In the genomic region with DNA sequence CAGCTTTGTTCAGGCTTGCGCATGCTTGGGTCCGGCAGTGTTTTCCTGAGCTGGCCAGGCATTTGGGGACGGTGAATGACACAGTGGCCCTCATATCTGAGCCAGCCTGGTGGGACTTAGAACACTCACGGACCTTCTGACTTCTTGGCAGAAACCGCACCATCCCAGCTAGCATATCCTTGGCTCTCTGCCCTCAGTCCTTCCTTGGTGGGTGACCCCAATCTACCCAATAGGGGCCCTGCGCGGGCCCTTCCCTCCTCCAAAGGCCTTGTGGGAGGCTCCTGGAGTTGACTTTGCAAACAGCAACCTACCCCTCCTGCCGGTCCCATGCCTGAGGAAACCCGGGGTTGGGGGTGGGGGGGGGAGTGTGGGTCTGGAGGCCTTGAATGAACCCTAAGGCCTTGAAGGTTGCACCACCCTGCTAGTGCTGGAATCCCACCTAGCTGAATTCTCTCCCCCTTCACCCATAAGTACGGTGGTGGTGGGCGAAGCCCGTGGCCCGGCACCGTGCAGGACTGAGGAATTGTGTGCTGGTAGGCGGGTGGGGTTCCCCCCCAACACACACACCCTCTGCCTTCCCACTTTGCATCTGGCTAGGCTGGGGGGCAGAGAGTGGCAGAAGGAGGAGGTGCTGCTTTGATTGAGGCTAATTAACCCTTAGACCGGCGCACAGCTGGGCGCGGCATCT, we compare ENCODE assay signal across 10 mouse cellular contexts. TPM values are rescaled to one million over a fixed set of nuclear protein-coding genes. Genes with fewer than 3 reads are reported as not detected.
DNase-seq lines count a peak whose midpoint lies in the region; ATAC-seq lines count a peak whose summit lies in the region.
"Had no signal": no experiment of that assay in that cellular context is flagged by ENCODE, and none has a peak within 500 bp of the region (broad histone marks: within the 10 kb centered on the region; RNA-seq: fewer than 3 reads in every experiment).

No protein-coding gene starts in this region.

- peaks cover 9% of the 10 kb centered on the region; the same call in 1 of the 2 replicates for H3K4me1 ChIP-seq in kidney, embryonic 14.5 days (ENCODE audit: control insufficient read depth, insufficient read depth, low read length)
- H3K4me1 ChIP-seq in forebrain, embryonic 13.5 days = peaks cover 10% of the 10 kb centered on the region
- H3K4me1 ChIP-seq in limb, embryonic 11.5 days (ENCODE audit: control insufficient read depth, insufficient read depth, low read length) = peaks cover 22% of the 10 kb centered on the region
- peaks cover 9% of the 10 kb centered on the region for H3K4me1 ChIP-seq in stomach, embryonic 14.5 days (ENCODE audit: control insufficient read depth, insufficient read depth, low read length)

- no peaks in the 10 kb centered on the region for H3K9me3 ChIP-seq in kidney, embryonic 14.5 days (ENCODE audit: control insufficient read depth, low read length)
- H3K9me3 ChIP-seq in forebrain, embryonic 13.5 days (replicated peaks) = no peaks in the 10 kb centered on the region
- no peaks in the 10 kb centered on the region for H3K9me3 ChIP-seq in limb, embryonic 11.5 days (ENCODE audit: control insufficient read depth, low read length)
- no peaks in the 10 kb centered on the region for H3K9me3 ChIP-seq in stomach, embryonic 14.5 days (ENCODE audit: control insufficient read depth, low read depth, low read length)
- H3K9me3 ChIP-seq: heart, embryonic 13.5 days had no signal

- no peak overlapping the region for H3K4me2 ChIP-seq in kidney, embryonic 14.5 days (replicated peaks; ENCODE audit: low read depth, low read length)
- peak overlapping the region; percentile 33; the same call in 1 of the 2 replicates for H3K4me2 ChIP-seq in forebrain, embryonic 13.5 days
- no peak overlapping the region; the same call in 1 of the 2 replicates for H3K4me2 ChIP-seq in limb, embryonic 11.5 days (ENCODE audit: low read depth, severe bottlenecking)
- H3K4me2 ChIP-seq in stomach, embryonic 14.5 days (replicated peaks; ENCODE audit: low read depth, low read length) = no peak overlapping the region
- H3K4me2 ChIP-seq: heart, embryonic 13.5 days had no signal

- H3K36me3 ChIP-seq in kidney, embryonic 14.5 days (ENCODE audit: control insufficient read depth, insufficient read depth, low read length) = no peaks in the 10 kb centered on the region
- H3K36me3 ChIP-seq in forebrain, embryonic 13.5 days (ENCODE audit: poor library complexity, severe bottlenecking) = no peaks in the 10 kb centered on the region
- H3K36me3 ChIP-seq in limb, embryonic 11.5 days (ENCODE audit: control insufficient read depth, insufficient read depth, low read length) = no peaks in the 10 kb centered on the region
- no peaks in the 10 kb centered on the region for H3K36me3 ChIP-seq in stomach, embryonic 14.5 days (ENCODE audit: control insufficient read depth, insufficient read depth, low read length)
- H3K36me3 ChIP-seq: heart, embryonic 13.5 days had no signal

- no peak overlapping the region for H3K4me3 ChIP-seq in kidney, embryonic 14.5 days (ENCODE audit: low read length)
- no peak overlapping the region for H3K4me3 ChIP-seq in forebrain, embryonic 13.5 days
- no peak overlapping the region for H3K4me3 ChIP-seq in limb, embryonic 11.5 days (ENCODE audit: low read depth, low read length)
- H3K4me3 ChIP-seq in stomach, embryonic 14.5 days (ENCODE audit: low read depth, low read length) = no peak overlapping the region
- H3K4me3 ChIP-seq: heart, embryonic 13.5 days had no signal

- no peak overlapping the region for H3K9ac ChIP-seq in kidney, embryonic 14.5 days (ENCODE audit: low read depth, low read length)
- 0 out of 2 replicates have a peak overlapping the region, but pooled peaks have one; percentile 26 for H3K9ac ChIP-seq in forebrain, embryonic 13.5 days
- no peak overlapping the region for H3K9ac ChIP-seq in limb, embryonic 11.5 days (ENCODE audit: low read length)
- no peak overlapping the region for H3K9ac ChIP-seq in stomach, embryonic 14.5 days (replicated peaks; ENCODE audit: low read depth, low read length)
- H3K9ac ChIP-seq: heart, embryonic 13.5 days had no signal

- DNase-seq in kidney, postnatal 25 days = no peak
- no peak for DNase-seq in limb, embryonic 11.5 days (ENCODE audit: low spot score)
- no peak for DNase-seq in gastrocnemius, postnatal 4 days (ENCODE audit: low spot score in 2 of 2)
- DNase-seq in right cerebral cortex, postnatal 4 days = no peak
- no peak for DNase-seq in urinary bladder, postnatal 25 days (ENCODE audit: low spot score)
- DNase-seq: layer of hippocampus, postnatal 36 days had no signal

- H3K27ac ChIP-seq in kidney, embryonic 14.5 days (ENCODE audit: low read depth, low read length) = no peak overlapping the region
- no peak overlapping the region for H3K27ac ChIP-seq in forebrain, embryonic 13.5 days
- no peak overlapping the region for H3K27ac ChIP-seq in limb, embryonic 11.5 days (replicated peaks; ENCODE audit: low read depth, low read length)
- H3K27ac ChIP-seq in stomach, embryonic 14.5 days (ENCODE audit: low read length) = no peak overlapping the region
- H3K27ac ChIP-seq: heart, embryonic 13.5 days had no signal

- H3K27me3 ChIP-seq in kidney, embryonic 14.5 days (ENCODE audit: control insufficient read depth, insufficient read depth, low read length) = no peaks in the 10 kb centered on the region
- no peaks in the 10 kb centered on the region for H3K27me3 ChIP-seq in forebrain, embryonic 13.5 days
- H3K27me3 ChIP-seq in limb, embryonic 11.5 days (ENCODE audit: control insufficient read depth, insufficient read depth, low read length) = no peaks in the 10 kb centered on the region
- no peaks in the 10 kb centered on the region for H3K27me3 ChIP-seq in stomach, embryonic 14.5 days (ENCODE audit: control insufficient read depth, insufficient read depth, low read length)

- WGBS in kidney, embryonic 14.5 days = 21% methylated on average over 19 of the region's 19 CpGs
- WGBS in forebrain, embryonic 13.5 days = 28% methylated on average over 19 of the region's 19 CpGs
- WGBS in limb, embryonic 11.5 days = 17% methylated on average over 19 of the region's 19 CpGs
- 35% methylated on average over 19 of the region's 19 CpGs for WGBS in stomach, embryonic 14.5 days

- peak; percentile 58; the same call in 1 of the 2 replicates for ATAC-seq in kidney, embryonic 14.5 days (ENCODE audit: low FRiP score, low TSS enrichment)
- peak; percentile 51; the same call in 1 of the 2 replicates for ATAC-seq in forebrain, embryonic 13.5 days
- peak; percentile 52; the same call in 1 of the 2 replicates for ATAC-seq in limb, embryonic 11.5 days (ENCODE audit: insufficient number of reproducible peaks, low FRiP score, low TSS enrichment, low read depth)
- 0 out of 2 replicates have a peak, but pooled peaks have one; percentile 25 for ATAC-seq in stomach, embryonic 14.5 days (ENCODE audit: insufficient number of reproducible peaks, insufficient read depth, low FRiP score, low read depth)

RNA-seq across cellular contexts. Expression of a gene that starts 9.6 kb away (rescaled TPM):
- polyA plus RNA-seq in kidney, embryonic 14.5 days (2014; fragmentation: Nextera tagmentation; extraction: Ambion mirVana) = 1.8 and 1.9 TPM in 2 replicates
- 0.32 and 0.33 TPM in 2 replicates for polyA plus RNA-seq in forebrain, embryonic 13.5 days (2015; fragmentation: Nextera tagmentation; extraction: Ambion mirVana)
- 1.4 and 1.5 TPM in 2 replicates for polyA plus RNA-seq in limb, embryonic 11.5 days (2014; fragmentation: Nextera tagmentation; extraction: Ambion mirVana)
- 3.2 and 3.4 TPM in 2 replicates for polyA plus RNA-seq in stomach, embryonic 14.5 days (2014; fragmentation: Nextera tagmentation; extraction: Ambion mirVana)
- total RNA-seq in gastrocnemius, postnatal 4 days (2021) = under 1 TPM; 0.34 to 0.36 TPM
- total RNA-seq: layer of hippocampus, postnatal 36 days had no signal

RNA-seq across cellular contexts. Expression of a gene that starts 21.2 kb away (rescaled TPM):
- 7.5 and 8.6 TPM in 2 replicates for polyA plus RNA-seq in kidney, embryonic 14.5 days (2014; fragmentation: Nextera tagmentation; extraction: Ambion mirVana)
- 6.9 and 8.2 TPM in 2 replicates for polyA plus RNA-seq in forebrain, embryonic 13.5 days (2015; fragmentation: Nextera tagmentation; extraction: Ambion mirVana)
- 4.1 and 5.2 TPM in 2 replicates for polyA plus RNA-seq in limb, embryonic 11.5 days (2014; fragmentation: Nextera tagmentation; extraction: Ambion mirVana)
- polyA plus RNA-seq in stomach, embryonic 14.5 days (2014; fragmentation: Nextera tagmentation; extraction: Ambion mirVana) = 4.8 and 7.1 TPM in 2 replicates
- total RNA-seq in gastrocnemius, postnatal 4 days (2021) = 1 to 10 TPM; 7.0 to 7.8 TPM

RNA-seq across cellular contexts. Expression of a gene that starts 46.3 kb away (rescaled TPM):
- 0.11 and 0.16 TPM in 2 replicates for polyA plus RNA-seq in kidney, embryonic 14.5 days (2014; fragmentation: Nextera tagmentation; extraction: Ambion mirVana)
- not detected in 2 replicates for polyA plus RNA-seq in forebrain, embryonic 13.5 days (2015; fragmentation: Nextera tagmentation; extraction: Ambion mirVana)
- 0.10 and 0.11 TPM in 2 replicates for polyA plus RNA-seq in limb, embryonic 11.5 days (2014; fragmentation: Nextera tagmentation; extraction: Ambion mirVana)
- polyA plus RNA-seq in stomach, embryonic 14.5 days (2014; fragmentation: Nextera tagmentation; extraction: Ambion mirVana) = not detected in 2 replicates
- total RNA-seq in gastrocnemius, postnatal 4 days (2021) = not detected
